Mouse (Mus musculus): ENCODE data around the gene Khdc4. TPM values are rescaled to one million over a fixed set of nuclear protein-coding genes. Genes with fewer than 3 reads are reported as not detected.

Gene Khdc4
- polyA plus RNA-seq, 1 experiment from 2014 or later = 84.4 TPM

- Histone ChIP-seq H3K9me3 (replicated peaks; ENCODE audit: control insufficient read depth, low read length, poor library complexity, severe bottlenecking) (no peaks in the 10 kb centered on the region), H3K4me3 (ENCODE audit: low read depth, low read length) (no peak overlapping the region), H3K9ac (ENCODE audit: low read depth, low read length) (no peak overlapping the region), H3K36me3 (ENCODE audit: control insufficient read depth, insufficient read depth, low read length) (peaks cover 4% of the 10 kb centered on the region; the same call in 1 of the 2 replicates), H3K4me2 (ENCODE audit: low read length) (no peak overlapping the region), H3K27ac (ENCODE audit: low read length) (no peak overlapping the region), H3K4me1 (ENCODE audit: control insufficient read depth, insufficient read depth, low read length) (no peaks in the 10 kb centered on the region), H3K27me3 (ENCODE audit: control insufficient read depth, insufficient read depth, low read depth, low read length) (no peaks in the 10 kb centered on the region)
- 95% methylated on average over 3 of the region's 3 CpGs for WGBS
- ATAC-seq = no peak
Observed at GRCm38 (mm10) chr3:88740147-88740546, 54.5 kb downstream of the Khdc4 start.

- Histone ChIP-seq H3K36me3 (ENCODE audit: control insufficient read depth, insufficient read depth, low read length) (peaks cover 40% of the 10 kb centered on the region), H3K27ac (ENCODE audit: low read length) (no peak overlapping the region), H3K4me3 (ENCODE audit: low read depth, low read length) (no peak overlapping the region), H3K4me2 (ENCODE audit: low read length) (no peak overlapping the region), H3K9ac (ENCODE audit: low read depth, low read length) (no peak overlapping the region), H3K9me3 (replicated peaks; ENCODE audit: control insufficient read depth, low read length, poor library complexity, severe bottlenecking) (no peaks in the 10 kb centered on the region; the same call in 1 of the 2 replicates), H3K27me3 (ENCODE audit: control insufficient read depth, insufficient read depth, low read depth, low read length) (no peaks in the 10 kb centered on the region), H3K4me1 (ENCODE audit: control insufficient read depth, insufficient read depth, low read length) (no peaks in the 10 kb centered on the region)
- ATAC-seq = no peak
- 92% methylated on average over 9 of the region's 9 CpGs for WGBS
Observed at GRCm38 (mm10) chr3:88745534-88745933, 59.9 kb downstream of the Khdc4 start.

GRCm38 (mm10) chr3:88746139-88746870 is 60.7 kb downstream of the Khdc4 start:
- Histone ChIP-seq H3K4me2 (ENCODE audit: low read length) (no peak overlapping the region), H3K27me3 (ENCODE audit: control insufficient read depth, insufficient read depth, low read depth, low read length) (no peaks in the 10 kb centered on the region), H3K36me3 (ENCODE audit: control insufficient read depth, insufficient read depth, low read length) (peaks cover 46% of the 10 kb centered on the region), H3K9me3 (replicated peaks; ENCODE audit: control insufficient read depth, low read length, poor library complexity, severe bottlenecking) (no peaks in the 10 kb centered on the region; the same call in 1 of the 2 replicates), H3K4me3 (ENCODE audit: low read depth, low read length) (no peak overlapping the region), H3K9ac (ENCODE audit: low read depth, low read length) (no peak overlapping the region), H3K27ac (ENCODE audit: low read length) (no peak overlapping the region), H3K4me1 (ENCODE audit: control insufficient read depth, insufficient read depth, low read length) (no peaks in the 10 kb centered on the region)
- WGBS = 92% methylated on average over 13 of the region's 15 CpGs
- no peak for ATAC-seq

- Histone ChIP-seq H3K9ac (ENCODE audit: low read depth, low read length) (no peak overlapping the region), H3K4me1 (ENCODE audit: control insufficient read depth, insufficient read depth, low read length) (no peaks in the 10 kb centered on the region), H3K27ac (ENCODE audit: low read length) (no peak overlapping the region), H3K4me3 (ENCODE audit: low read depth, low read length) (no peak overlapping the region), H3K9me3 (replicated peaks; ENCODE audit: control insufficient read depth, low read length, poor library complexity, severe bottlenecking) (no peaks in the 10 kb centered on the region; the same call in 1 of the 2 replicates), H3K36me3 (ENCODE audit: control insufficient read depth, insufficient read depth, low read length) (peaks cover 49% of the 10 kb centered on the region), H3K27me3 (ENCODE audit: control insufficient read depth, insufficient read depth, low read depth, low read length) (no peaks in the 10 kb centered on the region), H3K4me2 (ENCODE audit: low read length) (no peak overlapping the region)
- WGBS = 89% methylated on average over 4 of the region's 4 CpGs
- no peak for ATAC-seq
Observed at GRCm38 (mm10) chr3:88746871-88747231, 61.2 kb downstream of the Khdc4 start.

- no peak overlapping the region for H3K4me2 ChIP-seq (ENCODE audit: low read length)
- no peaks in the 10 kb centered on the region for H3K27me3 ChIP-seq (ENCODE audit: control insufficient read depth, insufficient read depth, low read depth, low read length)
- WGBS = 82% methylated on average over 4 of the region's 4 CpGs
- H3K4me1 ChIP-seq (ENCODE audit: control insufficient read depth, insufficient read depth, low read length) = peaks cover 30% of the 10 kb centered on the region
- peaks cover 31% of the 10 kb centered on the region for H3K36me3 ChIP-seq (ENCODE audit: control insufficient read depth, insufficient read depth, low read length)
- H3K9me3 ChIP-seq (replicated peaks; ENCODE audit: control insufficient read depth, low read length, poor library complexity, severe bottlenecking) = no peaks in the 10 kb centered on the region
- no peak for ATAC-seq
- H3K9ac ChIP-seq (ENCODE audit: low read depth, low read length) = no peak overlapping the region
- no peak overlapping the region for H3K27ac ChIP-seq (ENCODE audit: low read length)
- no peak overlapping the region for H3K4me3 ChIP-seq (ENCODE audit: low read depth, low read length)
Observed at GRCm38 (mm10) chr3:88754283-88754682, 68.7 kb downstream of the Khdc4 start.

- no peak for ATAC-seq
- 79% methylated on average over 3 of the region's 3 CpGs for WGBS
- Histone ChIP-seq H3K27ac (ENCODE audit: low read length) (peak overlapping the region; percentile 79; the same call in 1 of the 2 replicates), H3K36me3 (ENCODE audit: control insufficient read depth, insufficient read depth, low read length) (peaks cover 32% of the 10 kb centered on the region), H3K4me1 (ENCODE audit: control insufficient read depth, insufficient read depth, low read length) (peaks cover 30% of the 10 kb centered on the region), H3K4me3 (ENCODE audit: low read depth, low read length) (no peak overlapping the region), H3K9me3 (replicated peaks; ENCODE audit: control insufficient read depth, low read length, poor library complexity, severe bottlenecking) (no peaks in the 10 kb centered on the region), H3K9ac (ENCODE audit: low read depth, low read length) (no peak overlapping the region), H3K4me2 (ENCODE audit: low read length) (no peak overlapping the region), H3K27me3 (ENCODE audit: control insufficient read depth, insufficient read depth, low read depth, low read length) (no peaks in the 10 kb centered on the region)
Observed at GRCm38 (mm10) chr3:88755541-88755940, 69.9 kb downstream of the Khdc4 start.

- no peak for ATAC-seq
- peaks cover 30% of the 10 kb centered on the region for H3K4me1 ChIP-seq (ENCODE audit: control insufficient read depth, insufficient read depth, low read length)
- H3K9ac ChIP-seq (ENCODE audit: low read depth, low read length) = 0 out of 2 replicates have a peak overlapping the region, but pooled peaks have one; percentile 25
Observed at GRCm38 (mm10) chr3:88756276-88756675, 70.7 kb downstream of the Khdc4 start.

GRCm38 (mm10) chr3:88758045-88758500 is 72.5 kb downstream of the Khdc4 start:
- no peak overlapping the region for H3K4me3 ChIP-seq (ENCODE audit: low read depth, low read length)
- H3K36me3 ChIP-seq (ENCODE audit: control insufficient read depth, insufficient read depth, low read length) = peaks cover 30% of the 10 kb centered on the region
- no peak overlapping the region; the same call in 1 of the 2 replicates for H3K4me2 ChIP-seq (ENCODE audit: low read length)
- 0% methylated on average over 5 of the region's 5 CpGs for WGBS
- peak; percentile 87 for ATAC-seq
- H3K9me3 ChIP-seq (replicated peaks; ENCODE audit: control insufficient read depth, low read length, poor library complexity, severe bottlenecking) = no peaks in the 10 kb centered on the region
- H3K4me1 ChIP-seq (ENCODE audit: control insufficient read depth, insufficient read depth, low read length) = peaks cover 36% of the 10 kb centered on the region
- peak overlapping the region; percentile 12; the same call in 1 of the 2 replicates for H3K9ac ChIP-seq (ENCODE audit: low read depth, low read length)
- H3K27ac ChIP-seq (ENCODE audit: low read length) = peak overlapping the region; percentile 79
- H3K27me3 ChIP-seq (ENCODE audit: control insufficient read depth, insufficient read depth, low read depth, low read length) = no peaks in the 10 kb centered on the region

More at GRCm38 (mm10) chr3:88756276-88756675, 70.7 kb downstream of the Khdc4 start:
- Histone ChIP-seq H3K36me3 (ENCODE audit: control insufficient read depth, insufficient read depth, low read length) (peaks cover 28% of the 10 kb centered on the region), H3K4me3 (ENCODE audit: low read depth, low read length) (no peak overlapping the region), H3K27ac (ENCODE audit: low read length) (peak overlapping the region; percentile 79), H3K9me3 (replicated peaks; ENCODE audit: control insufficient read depth, low read length, poor library complexity, severe bottlenecking) (no peaks in the 10 kb centered on the region), H3K4me2 (ENCODE audit: low read length) (no peak overlapping the region), H3K27me3 (ENCODE audit: control insufficient read depth, insufficient read depth, low read depth, low read length) (no peaks in the 10 kb centered on the region)
- WGBS = 55% methylated on average over 4 of the region's 4 CpGs

- peaks cover 17% of the 10 kb centered on the region for H3K36me3 ChIP-seq (ENCODE audit: control insufficient read depth, insufficient read depth, low read length)
- WGBS = 96% methylated on average over 19 of the region's 19 CpGs
- H3K4me1 ChIP-seq (ENCODE audit: control insufficient read depth, insufficient read depth, low read length) = peaks cover 25% of the 10 kb centered on the region
Observed at GRCm38 (mm10) chr3:88761619-88762018, 76.0 kb downstream of the Khdc4 start.

More at GRCm38 (mm10) chr3:88761619-88762018, 76.0 kb downstream of the Khdc4 start:
- H3K27me3 ChIP-seq (ENCODE audit: control insufficient read depth, insufficient read depth, low read depth, low read length) = no peaks in the 10 kb centered on the region
- ATAC-seq = no peak
- no peak overlapping the region for H3K4me2 ChIP-seq (ENCODE audit: low read length)
- H3K27ac ChIP-seq (ENCODE audit: low read length) = no peak overlapping the region
- H3K9ac ChIP-seq (ENCODE audit: low read depth, low read length) = no peak overlapping the region
- no peak overlapping the region for H3K4me3 ChIP-seq (ENCODE audit: low read depth, low read length)
- no peaks in the 10 kb centered on the region for H3K9me3 ChIP-seq (replicated peaks; ENCODE audit: control insufficient read depth, low read length, poor library complexity, severe bottlenecking)

Data from midbrain, embryonic 16.5 days (tissue).